Mouse (Mus musculus) small intestine, adult 2 months (tissue): ENCODE measurements around the gene Cpa5. TPM values are rescaled to one million over a fixed set of nuclear protein-coding genes. Genes with fewer than 3 reads are reported as not detected.

ENCODE experiments used
- H3K27ac ChIP-seq: fragments of 200-500 bp; 2 replicates; pipeline ENCODE4 v1.5.1; 2012; ENCODE audit warnings: low read depth, low read length, control low read depth, inconsistent platforms; ENCODE audit not compliant: insufficient read depth
- H3K27me3 ChIP-seq: fragments of 200-500 bp; 2 replicates; pipeline ENCODE4 v1.6.1; 2012; ENCODE audit warnings: mild to moderate bottlenecking, moderate library complexity, low read length, inconsistent platforms; ENCODE audit not compliant: control insufficient read depth, insufficient read depth
- H3K36me3 ChIP-seq: fragments of 200-500 bp; 2 replicates; pipeline ENCODE4 v1.6.1; 2012; ENCODE audit warnings: mild to moderate bottlenecking, low read length, control low read depth, inconsistent platforms; ENCODE audit not compliant: control insufficient read depth, insufficient read depth
- H3K4me1 ChIP-seq: fragments of 200-500 bp; 2 replicates; pipeline ENCODE4 v1.6.1; 2012; ENCODE audit warnings: low read length, inconsistent platforms, mixed read lengths; ENCODE audit not compliant: control insufficient read depth, insufficient read depth, insufficient read length
- H3K4me3 ChIP-seq: fragments of 200-500 bp; 2 replicates; pipeline ENCODE4 v1.5.1; 2012; ENCODE audit warnings: low read depth, mild to moderate bottlenecking, control low read depth, inconsistent platforms, low read length, moderate library complexity
- CTCF ChIP-seq: fragments of 200-500 bp; IDR thresholded peaks from 2 replicates; pipeline ENCODE4 v1.5.1; 2012; ENCODE audit warnings: low read depth, mild to moderate bottlenecking, control low read depth, inconsistent platforms, low read length, moderate library complexity, mixed read lengths; ENCODE audit not compliant: insufficient replicate concordance, insufficient read length; ENCODE audit errors: extremely low read depth
- POLR2A ChIP-seq: fragments of 200-500 bp; IDR thresholded peaks from 2 replicates; pipeline ENCODE4 v1.6.1; 2012; ENCODE audit warnings: low read depth, mild to moderate bottlenecking, control low read depth, inconsistent platforms, low read length, moderate library complexity
- WGBS: fragments of 180-500 bp; shearing (Covaris S2); methylation state at CpG from one replicate; pipeline ENCODE4 v1.1.7; 2018; 5-methylcytosine and 5-hydroxymethylcytosine counted together
- polyA plus RNA-seq: library from polyadenylated mRNA; depleted of rRNA; stranded (reverse); fragments of >200 nt; gene quantifications from 2 replicates; pipeline ENCODE4 v1.2.3, GENCODE M21; 2012

Gene Cpa5
- polyA plus RNA-seq, 1 experiment = not detected

DNA sequence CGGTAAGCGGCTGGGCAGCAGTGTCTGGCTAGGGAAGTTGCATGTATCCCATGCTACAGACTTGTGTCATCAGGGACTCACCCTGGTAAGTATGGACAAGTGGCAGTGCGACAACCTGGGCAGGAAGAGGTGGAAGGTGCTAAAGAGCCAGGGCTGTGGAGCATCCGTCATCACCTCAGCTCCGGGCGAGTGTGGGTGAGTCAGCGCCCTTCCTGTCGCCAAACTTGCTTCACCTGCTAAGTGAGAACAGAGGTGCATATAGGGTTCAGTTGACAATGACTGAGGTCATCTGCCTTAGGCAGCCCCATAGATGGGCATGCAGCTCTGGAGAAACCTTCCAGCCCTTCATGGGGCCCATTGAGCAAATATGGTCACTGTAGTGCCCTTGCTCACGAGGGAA, 14.0 kb downstream of the Cpa5 start:
- Histone ChIP-seq H3K4me1 (no peaks in the 10 kb centered on the region), H3K27ac (no peak overlapping the region), H3K4me3 (no peak overlapping the region), H3K27me3 (no peaks in the 10 kb centered on the region), H3K36me3 (no peaks in the 10 kb centered on the region)
- TF ChIP-seq CTCF = no peak
- no peak for TF ChIP-seq POLR2A
- 79% methylated on average over 9 of the region's 9 CpGs for WGBS

DNA sequence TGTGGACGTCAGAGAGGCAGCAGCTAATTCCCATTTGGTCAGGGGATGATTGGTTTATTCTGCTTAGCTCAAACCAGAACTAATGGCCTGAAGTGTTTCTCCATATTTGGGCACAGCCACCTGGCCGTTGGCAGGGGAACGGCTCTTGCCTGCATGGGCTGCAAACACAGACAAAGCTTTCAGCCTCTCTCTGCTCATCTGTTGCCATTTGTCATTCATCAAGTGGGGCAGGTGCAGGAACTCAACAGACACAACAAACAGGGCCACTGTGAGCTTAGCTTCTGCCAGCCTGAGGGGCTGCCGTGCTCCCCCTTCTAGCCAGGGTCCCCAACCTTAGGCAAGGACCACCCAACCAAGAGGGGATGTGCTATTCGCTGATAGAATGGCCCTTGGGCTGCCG, 17.3 kb downstream of the Cpa5 start:
- H3K4me1 ChIP-seq = no peaks in the 10 kb centered on the region
- TF ChIP-seq POLR2A = no peak
- TF ChIP-seq CTCF = no peak
- H3K36me3 ChIP-seq = no peaks in the 10 kb centered on the region
- no peak overlapping the region for H3K4me3 ChIP-seq
- 70% methylated on average over 6 of the region's 6 CpGs for WGBS
- H3K27me3 ChIP-seq = no peaks in the 10 kb centered on the region
- H3K27ac ChIP-seq = no peak overlapping the region

DNA sequence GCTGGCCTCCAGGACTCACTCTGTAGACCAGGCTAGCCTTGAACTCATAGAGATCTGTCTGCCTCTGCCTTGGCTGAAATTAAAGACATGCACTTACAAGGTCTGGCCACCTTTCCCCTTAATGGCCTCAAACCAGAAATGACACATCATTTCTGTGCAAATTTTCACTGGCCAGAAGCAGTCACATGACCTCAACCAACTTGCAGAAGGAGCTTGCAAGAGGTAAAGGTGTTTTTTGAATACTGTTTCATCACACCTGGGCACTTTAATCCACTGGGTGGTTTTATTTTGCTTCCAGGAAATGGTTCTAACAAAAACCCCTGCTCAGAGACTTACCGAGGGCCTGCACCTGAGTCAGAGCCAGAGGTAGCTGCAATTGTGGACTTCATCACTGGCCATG, 19.2 kb downstream of the Cpa5 start:
- TF ChIP-seq CTCF (no peak), POLR2A (no peak)
- WGBS = 37% methylated on average over 1 of the region's 1 CpGs

DNA sequence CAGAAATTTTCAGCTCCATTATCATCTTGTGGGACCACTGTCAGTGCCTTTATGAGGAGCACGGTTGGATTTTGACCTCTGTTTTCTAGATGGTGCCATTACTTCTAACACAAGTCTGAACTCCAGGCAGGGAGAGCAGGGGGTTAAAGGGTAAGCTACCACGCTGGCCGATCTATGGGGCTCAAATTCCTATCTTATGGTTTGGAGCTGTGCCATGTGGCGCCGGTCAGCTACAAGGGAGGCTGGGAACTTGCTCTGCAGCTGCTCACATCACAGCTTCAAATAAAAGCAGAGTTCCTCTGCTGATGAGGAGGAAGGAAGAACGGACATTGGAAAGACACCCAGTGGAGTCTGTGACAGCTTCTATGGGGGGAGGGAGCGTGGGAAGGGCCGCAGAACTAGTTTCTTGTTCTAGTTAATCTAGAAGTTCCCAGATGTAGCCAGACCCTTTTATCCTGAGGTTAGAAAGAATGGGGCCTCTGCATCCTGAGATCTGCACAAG, 24.6 kb downstream of the Cpa5 start:
- TF ChIP-seq POLR2A = no peak
- TF ChIP-seq CTCF = no peak
- WGBS = 46% methylated on average over 8 of the region's 8 CpGs
- H3K36me3 ChIP-seq = no peaks in the 10 kb centered on the region
- no peaks in the 10 kb centered on the region for H3K27me3 ChIP-seq
- no peak overlapping the region for H3K27ac ChIP-seq
- no peak overlapping the region for H3K4me3 ChIP-seq
- no peaks in the 10 kb centered on the region for H3K4me1 ChIP-seq

More for the DNA sequence above, 19.2 kb downstream of the Cpa5 start:
- H3K4me1 ChIP-seq = no peaks in the 10 kb centered on the region
- no peaks in the 10 kb centered on the region for H3K36me3 ChIP-seq
- no peak overlapping the region for H3K4me3 ChIP-seq
- H3K27ac ChIP-seq = no peak overlapping the region
- H3K27me3 ChIP-seq = no peaks in the 10 kb centered on the region

DNA sequence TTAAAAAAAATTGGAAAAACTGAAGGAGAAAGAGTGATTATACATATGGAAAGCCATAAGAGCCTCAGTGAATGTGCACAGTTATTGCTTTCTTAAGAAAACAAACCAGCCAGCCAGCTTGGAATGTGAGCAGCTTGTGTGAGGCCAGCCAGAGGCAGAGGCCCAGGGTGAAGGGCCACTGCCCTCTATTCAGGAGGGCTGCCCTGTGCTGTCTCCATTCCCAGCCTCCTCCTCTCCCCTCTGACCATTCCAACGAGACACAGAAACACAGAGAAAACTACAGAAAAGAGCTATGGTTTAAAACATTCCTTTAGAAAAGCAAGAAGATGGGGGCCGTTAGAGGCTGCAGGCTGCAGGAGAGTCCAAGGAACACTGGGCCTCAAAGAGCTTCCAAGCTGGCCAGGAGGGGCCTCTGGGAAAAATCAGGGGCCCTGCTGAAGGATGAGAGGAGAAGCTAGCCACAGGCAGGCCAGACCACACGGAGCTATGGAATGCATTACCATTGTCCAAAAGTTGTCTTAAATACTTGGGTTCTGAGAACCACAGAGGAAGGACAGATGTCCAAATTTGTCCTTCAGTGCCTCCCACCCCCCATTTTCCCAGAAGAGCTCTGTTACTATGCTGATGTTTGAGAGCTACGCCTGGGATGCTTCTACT, 25.5 kb downstream of the Cpa5 start:
- no peak for TF ChIP-seq POLR2A
- Histone ChIP-seq H3K36me3 (no peaks in the 10 kb centered on the region), H3K27me3 (no peaks in the 10 kb centered on the region), H3K4me3 (no peak overlapping the region), H3K27ac (no peak overlapping the region), H3K4me1 (no peaks in the 10 kb centered on the region)
- WGBS = 64% methylated on average over 4 of the region's 4 CpGs

DNA sequence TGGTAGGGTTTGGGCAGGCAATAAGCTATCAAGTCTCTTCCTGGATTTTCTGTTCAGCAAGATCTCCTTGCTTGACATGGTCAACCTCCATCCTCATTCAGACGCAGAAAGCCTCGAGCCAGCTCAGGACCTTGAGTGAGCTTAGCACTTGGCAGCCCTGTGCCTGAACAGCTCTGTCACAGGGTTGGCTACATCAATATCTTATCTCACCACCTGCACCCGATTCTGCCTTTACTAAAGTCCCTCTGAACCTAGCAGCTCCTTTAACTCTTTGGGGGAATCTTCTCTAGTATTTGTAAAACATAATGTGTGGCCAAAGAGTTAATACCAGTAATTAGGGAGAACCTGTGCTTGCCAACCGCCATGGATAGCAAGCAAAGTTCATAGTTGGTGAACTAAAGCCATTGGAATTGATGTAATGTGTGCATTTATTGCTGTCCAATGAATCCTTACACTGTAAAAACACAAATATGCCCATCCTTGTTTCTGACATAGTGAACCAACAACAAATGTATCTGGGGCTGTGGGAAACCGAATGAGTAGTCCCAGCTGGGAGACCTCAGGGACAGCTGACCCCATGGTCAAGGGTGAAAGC, 28.0 kb downstream of the Cpa5 start, which contains the start of gene Cpa1:
Cpa1 (plus strand) TSS at position 545 of the 595 bp plus-strand sequence.
- 31% methylated on average over 5 of the region's 5 CpGs for WGBS
- peaks cover 3% of the 10 kb centered on the region; the same call in 1 of the 2 replicates for H3K4me1 ChIP-seq
- no peak for TF ChIP-seq POLR2A
- TF ChIP-seq CTCF = no peak
- H3K4me3 ChIP-seq = no peak within 1 kb of the TSS
- no peaks in the 10 kb centered on the region for H3K36me3 ChIP-seq
- no peak within 1 kb of the TSS for H3K27ac ChIP-seq
- H3K27me3 ChIP-seq = no peaks in the 10 kb centered on the region

DNA sequence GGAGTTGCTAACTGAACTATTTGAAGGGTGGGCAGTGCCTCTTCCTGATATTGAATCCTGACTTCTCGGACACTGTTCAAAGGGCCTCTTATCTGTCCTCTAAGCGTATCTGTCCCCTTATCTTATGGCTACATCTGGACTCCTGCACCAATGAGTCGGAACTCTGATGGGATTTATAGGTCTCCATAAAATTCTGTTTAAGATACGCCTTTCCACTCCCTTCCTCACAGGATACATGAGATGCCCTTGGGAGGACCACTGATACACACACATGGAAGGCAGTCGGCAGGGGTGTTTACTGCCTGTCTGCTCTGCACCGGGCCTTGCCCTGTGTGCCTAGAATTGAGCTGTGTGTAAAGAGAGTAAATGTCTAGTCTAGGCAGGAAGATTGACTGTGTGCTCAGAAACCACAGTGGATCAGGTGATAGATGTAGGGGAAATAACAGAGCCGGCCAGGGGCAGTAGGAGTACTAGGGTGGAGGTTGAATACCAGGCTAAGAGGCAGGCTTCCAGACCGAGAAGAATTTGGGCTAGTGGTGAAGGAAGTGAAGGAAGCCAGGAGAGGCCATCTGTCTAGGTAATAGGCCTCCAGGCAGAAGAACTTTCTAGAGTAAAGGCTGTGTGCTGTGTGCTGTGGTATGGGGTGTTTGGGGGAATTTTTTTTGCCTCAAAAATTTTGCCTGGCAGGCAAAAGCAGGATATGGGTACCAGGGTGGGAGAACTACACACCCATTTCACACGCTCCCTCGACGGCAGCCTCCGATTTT, 33.1 kb downstream of the Cpa5 start:
- Histone ChIP-seq H3K27ac (no peak overlapping the region), H3K4me1 (peaks cover 8% of the 10 kb centered on the region; the same call in 1 of the 2 replicates), H3K36me3 (no peaks in the 10 kb centered on the region), H3K27me3 (no peaks in the 10 kb centered on the region), H3K4me3 (no peak overlapping the region)
- TF ChIP-seq CTCF (no peak), POLR2A (no peak)
- 42% methylated on average over 12 of the region's 12 CpGs for WGBS
